Mouse (Mus musculus): ENCODE data around the gene Sc5d. TPM values are rescaled to one million over a fixed set of nuclear protein-coding genes. Genes with fewer than 3 reads are reported as not detected.

Sc5d gene
- 23.9 and 46.6 TPM in 2 replicates for polyA plus RNA-seq (2012; rRNA removed)

GRCm38 (mm10) chr9:42264145-42264544 lies at the start of gene Sc5d:
Gene Sc5d, minus strand, starts transcription at chr9:42264256.

Other genes starting within 250 kb of the Sc5d start
- 3.6 and 8.1 TPM in 2 replicates for gene Sorl1, start 140.0 kb downstream of the Sc5d start, polyA plus RNA-seq (2012; rRNA removed)
- gene Tecta, start 135.7 kb upstream of the Sc5d start, polyA plus RNA-seq (2012; rRNA removed) = 0.86 and 0.96 TPM in 2 replicates
- gene Tbcel, start 243.6 kb upstream of the Sc5d start, polyA plus RNA-seq (2012; rRNA removed) = 15.9 and 16.5 TPM in 2 replicates